Mouse (Mus musculus) lung, postnatal 0 days (tissue): ENCODE measurements at regions not wholly inside any gene's neighbourhood (a gene's known extent, or its start where the extent isn't known, plus 50 kb on each side); places are given as distances from the start of the nearest gene placed in this dataset.

Experiments used
- ATAC-seq: fragments of 200-750 bp; cut with Nextera tagmentation; 2 replicates; pipeline ENCODE4 v1.8.0; 2017; ENCODE audit warnings: moderate library complexity
- DNase-seq: peaks from one replicate; pipeline ENCODE4 v3.0.0-alpha.2; 2016; ENCODE audit warnings: low spot score
- H3K27ac ChIP-seq: fragments of 300-500 bp; sonication (generic); 2 replicates; pipeline ENCODE4 v1.5.1; 2014; ENCODE audit warnings: antibody characterized with exemption, mild to moderate bottlenecking, low read length, mixed read lengths
- H3K27me3 ChIP-seq: fragments of 300-500 bp; sonication (generic); replicated peaks from 2 replicates; pipeline ENCODE4 v1.6.1; 2014; ENCODE audit warnings: low read length, mixed read lengths; ENCODE audit not compliant: insufficient read depth
- H3K36me3 ChIP-seq: fragments of 300-500 bp; sonication (generic); 2 replicates; pipeline ENCODE4 v1.6.1; 2014; ENCODE audit warnings: low read length, mixed read lengths; ENCODE audit not compliant: insufficient read depth
- H3K4me1 ChIP-seq: fragments of 300-500 bp; sonication (generic); 2 replicates; pipeline ENCODE4 v1.6.1; 2014; ENCODE audit warnings: antibody characterized with exemption, low read depth, low read length, mixed read lengths; ENCODE audit not compliant: insufficient read depth
- H3K4me2 ChIP-seq: fragments of 300-500 bp; sonication (generic); replicated peaks from 2 replicates; pipeline ENCODE4 v1.6.1; 2014; ENCODE audit warnings: low read depth, mild to moderate bottlenecking, low read length, moderate library complexity, mixed read lengths
- H3K4me3 ChIP-seq: fragments of 300-500 bp; sonication (generic); 2 replicates; pipeline ENCODE4 v1.5.1; 2014; ENCODE audit warnings: low read depth, low read length
- H3K9ac ChIP-seq: fragments of 300-500 bp; sonication (generic); replicated peaks from 2 replicates; pipeline ENCODE4 v1.6.1; 2014; ENCODE audit warnings: low read depth, mild to moderate bottlenecking
- H3K9me3 ChIP-seq: fragments of 300-500 bp; sonication (generic); 2 replicates; pipeline ENCODE4 v1.6.1; 2016; ENCODE audit warnings: low read length, mixed read lengths
- CTCF ChIP-seq: IDR thresholded peaks from 2 replicates; pipeline ENCODE4 v1.5.1; 2016; ENCODE audit warnings: antibody characterized with exemption, mild to moderate bottlenecking
- EP300 ChIP-seq: IDR thresholded peaks from 2 replicates; pipeline ENCODE4 v1.6.1; 2016; ENCODE audit warnings: antibody characterized with exemption, mild to moderate bottlenecking, control low read depth
- WGBS: fragments of 180-500 bp; shearing (Covaris S2); extraction: QIAGEN DNeasy Blood & Tissue Kit; methylation state at CpG from one replicate; pipeline ENCODE4 v1.1.7; 2014; 5-methylcytosine and 5-hydroxymethylcytosine counted together

DNA sequence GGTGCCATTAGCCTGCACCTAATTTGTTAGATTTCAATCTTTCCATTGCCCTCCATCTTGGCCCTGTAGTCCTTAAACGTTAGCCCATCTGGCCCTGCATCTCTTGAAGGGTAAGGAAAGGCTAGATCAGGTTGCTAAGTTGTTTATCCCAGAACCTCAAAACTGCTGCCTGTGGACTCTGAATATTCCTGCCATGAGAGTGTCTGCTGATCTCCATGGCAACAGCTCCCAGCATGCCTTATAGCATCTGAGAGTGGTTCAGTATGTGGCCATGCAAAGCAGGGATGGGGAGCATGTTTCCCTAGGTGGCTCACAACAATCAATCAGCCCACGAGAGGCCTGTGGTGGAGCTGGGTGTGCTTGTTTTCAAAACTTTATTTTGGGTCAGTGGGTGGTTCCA lies 346.3 kb downstream of the Rps24 start:
- TF ChIP-seq EP300 (no peak), CTCF (no peak)
- H3K36me3 ChIP-seq = no peaks in the 10 kb centered on the region
- no peak overlapping the region for H3K4me3 ChIP-seq
- H3K9ac ChIP-seq = no peak overlapping the region
- no peak overlapping the region for H3K27ac ChIP-seq
- H3K4me1 ChIP-seq = no peaks in the 10 kb centered on the region
- H3K4me2 ChIP-seq = no peak overlapping the region
- WGBS = 41% methylated on average over 2 of the region's 2 CpGs
- no peaks in the 10 kb centered on the region for H3K27me3 ChIP-seq
- DNase-seq (no peak), ATAC-seq (no peak)
- H3K9me3 ChIP-seq = no peaks in the 10 kb centered on the region

DNA sequence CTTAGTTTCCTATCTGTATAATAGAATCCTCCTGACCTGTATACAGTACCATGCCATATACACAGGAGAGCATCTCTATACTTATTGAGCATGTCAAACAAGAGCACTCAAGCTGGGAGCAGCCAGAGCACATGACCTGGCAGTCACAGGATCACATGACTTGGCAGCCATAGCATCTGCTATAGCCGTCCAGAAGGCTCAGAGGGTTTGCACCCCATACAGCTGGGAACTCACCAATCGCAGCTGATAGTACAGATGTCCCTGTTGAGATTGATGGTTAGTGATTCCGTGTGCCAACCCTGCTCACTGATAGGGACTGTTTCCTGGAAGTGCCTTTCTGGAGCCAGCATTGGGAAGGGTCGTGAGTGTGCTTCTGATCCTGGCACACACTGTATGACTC lies 351.3 kb downstream of the Rps24 start:
- no peak for DNase-seq
- H3K4me3 ChIP-seq = no peak overlapping the region
- H3K27me3 ChIP-seq = no peaks in the 10 kb centered on the region
- H3K9me3 ChIP-seq = no peaks in the 10 kb centered on the region
- H3K36me3 ChIP-seq = no peaks in the 10 kb centered on the region
- no peak overlapping the region for H3K27ac ChIP-seq
- no peaks in the 10 kb centered on the region for H3K4me1 ChIP-seq
- WGBS = 57% methylated on average over 4 of the region's 4 CpGs
- no peak overlapping the region for H3K4me2 ChIP-seq
- ATAC-seq = no peak
- TF ChIP-seq CTCF (no peak), EP300 (no peak)
- H3K9ac ChIP-seq = no peak overlapping the region

DNA sequence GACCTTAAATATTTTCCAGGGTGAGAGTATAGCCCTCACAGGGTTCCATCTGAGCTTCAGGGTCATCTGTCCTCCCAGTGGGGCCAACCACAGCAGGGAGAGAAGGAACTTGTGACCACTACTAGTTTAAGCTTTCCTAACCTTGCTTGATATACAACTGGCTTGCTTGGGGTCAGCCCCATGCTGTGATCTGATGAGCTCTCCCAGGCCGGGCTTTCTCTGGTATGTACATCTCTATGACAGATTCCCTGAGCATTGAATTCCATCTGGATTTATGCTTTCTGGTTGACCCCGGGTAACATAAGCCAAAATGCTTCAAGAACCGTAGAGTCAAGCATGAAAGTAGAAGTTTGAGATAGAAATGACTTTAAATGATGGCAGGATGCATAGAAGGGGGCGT lies 352.1 kb downstream of the Rps24 start:
- ATAC-seq (no peak), DNase-seq (no peak)
- TF ChIP-seq CTCF (no peak), EP300 (no peak)
- H3K9ac ChIP-seq = no peak overlapping the region
- WGBS = 73% methylated on average over 4 of the region's 4 CpGs
- H3K4me3 ChIP-seq = no peak overlapping the region
- no peaks in the 10 kb centered on the region for H3K27me3 ChIP-seq
- H3K4me1 ChIP-seq = no peaks in the 10 kb centered on the region
- H3K9me3 ChIP-seq = no peaks in the 10 kb centered on the region
- H3K4me2 ChIP-seq = no peak overlapping the region
- H3K36me3 ChIP-seq = no peaks in the 10 kb centered on the region
- no peak overlapping the region for H3K27ac ChIP-seq

GRCm38 (mm10) chr14:24841715-24842496 lies 355.0 kb downstream of the Rps24 start:
- no peak for DNase-seq
- ATAC-seq = no peak
- Histone ChIP-seq H3K9ac (no peak overlapping the region), H3K9me3 (no peaks in the 10 kb centered on the region), H3K27ac (no peak overlapping the region), H3K27me3 (no peaks in the 10 kb centered on the region), H3K4me1 (no peaks in the 10 kb centered on the region), H3K4me2 (no peak overlapping the region), H3K4me3 (no peak overlapping the region), H3K36me3 (no peaks in the 10 kb centered on the region)
- TF ChIP-seq EP300 (no peak), CTCF (no peak)
- 52% methylated on average over 17 of the region's 17 CpGs for WGBS

- H3K36me3 ChIP-seq = no peaks in the 10 kb centered on the region
- H3K9ac ChIP-seq = no peak overlapping the region
- 68% methylated on average over 4 of the region's 4 CpGs for WGBS
- H3K27me3 ChIP-seq = no peaks in the 10 kb centered on the region
- no peaks in the 10 kb centered on the region for H3K9me3 ChIP-seq
- TF ChIP-seq EP300 (no peak), CTCF (no peak)
- no peak overlapping the region for H3K4me2 ChIP-seq
- ATAC-seq (no peak), DNase-seq (no peak)
- no peak overlapping the region for H3K27ac ChIP-seq
- H3K4me3 ChIP-seq = no peak overlapping the region
- H3K4me1 ChIP-seq = no peaks in the 10 kb centered on the region
Observed at GRCm38 (mm10) chr14:24843626-24844025, 356.7 kb downstream of the Rps24 start.

- H3K36me3 ChIP-seq = no peaks in the 10 kb centered on the region
- 26% methylated on average over 1 of the region's 1 CpGs for WGBS
- H3K9me3 ChIP-seq = no peaks in the 10 kb centered on the region
- H3K27ac ChIP-seq = no peak overlapping the region
- H3K4me3 ChIP-seq = no peak overlapping the region
- H3K9ac ChIP-seq = no peak overlapping the region
- DNase-seq = no peak
- H3K4me1 ChIP-seq = no peaks in the 10 kb centered on the region
- ATAC-seq = no peak
- no peak for TF ChIP-seq EP300
- no peaks in the 10 kb centered on the region for H3K27me3 ChIP-seq
- H3K4me2 ChIP-seq = no peak overlapping the region
Observed at GRCm38 (mm10) chr14:24850491-24850890, 363.6 kb downstream of the Rps24 start.

DNA sequence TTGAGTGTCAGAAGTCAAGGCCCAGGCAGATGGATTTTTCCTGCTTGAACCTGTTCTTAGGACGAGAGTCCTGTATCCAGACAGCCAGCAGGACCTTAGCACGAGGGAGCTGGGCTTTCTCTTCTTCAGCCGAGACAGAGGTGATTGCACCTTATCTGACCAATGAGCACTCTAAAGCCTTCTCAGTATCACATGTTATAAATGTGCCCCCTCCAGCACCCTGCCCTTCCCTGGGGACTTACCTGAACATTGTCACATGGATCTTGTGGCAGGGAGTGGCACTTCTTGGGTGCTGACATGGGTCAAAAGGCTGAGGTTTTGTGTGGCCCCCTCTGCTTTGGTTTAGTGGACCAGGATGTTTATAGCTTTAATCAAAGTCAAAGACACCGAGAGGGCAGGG lies 367.5 kb downstream of the Rps24 start:
- 47% methylated on average over 4 of the region's 4 CpGs for WGBS
- Histone ChIP-seq H3K27ac (no peak overlapping the region), H3K4me2 (no peak overlapping the region), H3K36me3 (no peaks in the 10 kb centered on the region), H3K9me3 (no peaks in the 10 kb centered on the region), H3K4me1 (no peaks in the 10 kb centered on the region), H3K9ac (no peak overlapping the region), H3K27me3 (no peaks in the 10 kb centered on the region), H3K4me3 (no peak overlapping the region)
- no peak for DNase-seq
- ATAC-seq = no peak
- TF ChIP-seq EP300 (no peak), CTCF (no peak)
